Comparison of ENCODE assay signal across 15 mouse cellular contexts in genomic region chr10:23413794-23414518, GRCm38 (mm10).
DNase-seq lines count a peak whose midpoint lies in the region; ATAC-seq and TF ChIP-seq lines count a peak whose summit lies in the region.
"Had no signal": no experiment of that assay in that cellular context is flagged by ENCODE, and none has a peak within 500 bp of the region (broad histone marks: within the 10 kb centered on the region; RNA-seq: fewer than 3 reads in every experiment).

No protein-coding gene starts in this region.

- 37% methylated on average over 7 of the region's 7 CpGs for WGBS in forebrain, embryonic 11.5 days
- WGBS in hindbrain, postnatal 0 days = 31% methylated on average over 7 of the region's 7 CpGs

- DNase-seq in layer of hippocampus, adult 9-11 months = peak; percentile 73
- no peak for DNase-seq in layer of hippocampus, adult 9-10 months (ENCODE audit: low spot score)
- DNase-seq in cerebellum, adult 11-12 months = peak; percentile 27
- no peak for DNase-seq in forebrain, embryonic 11.5 days (ENCODE audit: low spot score)
- DNase-seq in hindbrain, postnatal 0 days (ENCODE audit: low spot score) = peak; percentile 11
- no peak for DNase-seq in adrenal gland, adult 18-20 months (ENCODE audit: low spot score in 2 of 2)
- no peak for DNase-seq in thymus, postnatal 10 days (ENCODE audit: low spot score in 2 of 2)
- DNase-seq in right cerebral cortex, adult 2 months (ENCODE audit: low spot score in 2 of 2) = no peak
- DNase-seq: adrenal gland, postnatal 14 days; gastrocnemius, postnatal 25 days; kidney, postnatal 14 days had no signal

- H3K27ac ChIP-seq in forebrain, embryonic 11.5 days (ENCODE audit: low read depth, low read length) = no peak overlapping the region
- no peak overlapping the region for H3K27ac ChIP-seq in hindbrain, postnatal 0 days
- H3K27ac ChIP-seq: heart, embryonic 15.5 days; liver, embryonic 15.5 days; macrophage had no signal

- no peaks in the 10 kb centered on the region for H3K27me3 ChIP-seq in forebrain, embryonic 11.5 days (ENCODE audit: control insufficient read depth, insufficient read depth, low read length)
- H3K27me3 ChIP-seq in hindbrain, postnatal 0 days (ENCODE audit: insufficient read depth, low read length) = no peaks in the 10 kb centered on the region
- H3K27me3 ChIP-seq: heart, embryonic 15.5 days; liver, embryonic 15.5 days had no signal

- no peaks in the 10 kb centered on the region for H3K9me3 ChIP-seq in forebrain, embryonic 11.5 days (ENCODE audit: control insufficient read depth, low read length)
- no peaks in the 10 kb centered on the region for H3K9me3 ChIP-seq in hindbrain, postnatal 0 days (ENCODE audit: low read length)
- H3K9me3 ChIP-seq: heart, embryonic 15.5 days; liver, embryonic 15.5 days had no signal

- peaks cover 8% of the 10 kb centered on the region; the same call in 1 of the 2 replicates for H3K4me1 ChIP-seq in forebrain, embryonic 11.5 days (replicated peaks; ENCODE audit: control insufficient read depth, insufficient read depth, low read length)
- H3K4me1 ChIP-seq in hindbrain, postnatal 0 days (ENCODE audit: insufficient read depth, low read length) = no peaks in the 10 kb centered on the region
- H3K4me1 ChIP-seq: heart, embryonic 15.5 days; liver, embryonic 15.5 days had no signal

- no peak overlapping the region for H3K4me3 ChIP-seq in forebrain, embryonic 11.5 days (ENCODE audit: low read depth, low read length)
- no peak overlapping the region for H3K4me3 ChIP-seq in hindbrain, postnatal 0 days (ENCODE audit: low read length)
- H3K4me3 ChIP-seq: erythroblast, embryonic 14.5 days; heart, embryonic 15.5 days; liver, embryonic 15.5 days had no signal

- H3K36me3 ChIP-seq in forebrain, embryonic 11.5 days (ENCODE audit: control insufficient read depth, insufficient read depth, low read length) = no peaks in the 10 kb centered on the region
- no peaks in the 10 kb centered on the region for H3K36me3 ChIP-seq in hindbrain, postnatal 0 days (ENCODE audit: insufficient read depth, low read length)
- H3K36me3 ChIP-seq: heart, embryonic 15.5 days; liver, embryonic 15.5 days had no signal

- 0 out of 2 replicates have a peak overlapping the region, but pooled peaks have one; percentile 22 for H3K4me2 ChIP-seq in forebrain, embryonic 11.5 days (ENCODE audit: low read depth, low read length, severe bottlenecking)
- H3K4me2 ChIP-seq in hindbrain, postnatal 0 days (ENCODE audit: low read depth, low read length) = no peak overlapping the region
- H3K4me2 ChIP-seq: heart, embryonic 15.5 days; liver, embryonic 15.5 days had no signal

- no peak for TF ChIP-seq CTCF in hindbrain, postnatal 0 days (IDR thresholded peaks at IDR 0.05; ENCODE audit: low read depth)

- peak; percentile 72 for ATAC-seq in forebrain, embryonic 11.5 days (replicated peaks; ENCODE audit: low FRiP score)
- peak; percentile 76 for ATAC-seq in hindbrain, postnatal 0 days

- no peak overlapping the region for H3K9ac ChIP-seq in forebrain, embryonic 11.5 days (ENCODE audit: low read length)
- H3K9ac ChIP-seq in hindbrain, postnatal 0 days (replicated peaks; ENCODE audit: low read length) = no peak overlapping the region
- H3K9ac ChIP-seq: heart, embryonic 15.5 days; liver, embryonic 15.5 days had no signal

Comparison
In these comparisons a context has a peak if more than half of its experiments do, and no peak if none do; other contexts are left out.
1. DNase-seq: peak in layer of hippocampus, adult 9-11 months (single experiment), cerebellum, adult 11-12 months (single experiment) and hindbrain, postnatal 0 days (single experiment); none in layer of hippocampus, adult 9-10 months (single experiment), forebrain, embryonic 11.5 days (single experiment), adrenal gland, adult 18-20 months (0 of 2), thymus, postnatal 10 days (0 of 2) and right cerebral cortex, adult 2 months (0 of 2).